Mouse (Mus musculus) myocyte (in vitro differentiated cells): ENCODE data around the gene Rrp36.

Source experiments
- CEBPB ChIP-seq: IDR thresholded peaks from 2 replicates; pipeline ENCODE4 v1.6.1; 2011; ENCODE audit warnings: mild to moderate bottlenecking, moderate library complexity; ENCODE audit not compliant: poor library complexity, insufficient read depth, severe bottlenecking
- E2F4 ChIP-seq: IDR thresholded peaks from one replicate; pipeline ENCODE4 v1.6.1; 2011; ENCODE audit warnings: mild to moderate bottlenecking, control low read depth, moderate library complexity; ENCODE audit not compliant: insufficient read depth
- MYOG ChIP-seq, 3 experiments: IDR thresholded peaks; one replicate each; pipeline ENCODE4 v1.6.1; 2011; ENCODE audit warnings: control low read depth in 2 of 3, low read depth in 2 of 3, mild to moderate bottlenecking in 2 of 3; ENCODE audit not compliant: insufficient read length in 2 of 3, control insufficient read depth in 1 of 3, insufficient read depth in 1 of 3
- POLR2A ChIP-seq: IDR thresholded peaks from one replicate; pipeline ENCODE4 v1.6.1; 2011; ENCODE audit warnings: low read depth, mild to moderate bottlenecking, control low read depth, moderate library complexity; ENCODE audit not compliant: insufficient read length
- POLR2AphosphoS2 ChIP-seq: IDR thresholded peaks from one replicate; pipeline ENCODE4 v1.6.1; 2011; ENCODE audit warnings: low read depth, control low read depth; ENCODE audit not compliant: insufficient read length
- TCF12 ChIP-seq: IDR thresholded peaks from one replicate; pipeline ENCODE4 v1.6.1; 2011; ENCODE audit warnings: mild to moderate bottlenecking, control low read depth; ENCODE audit not compliant: poor library complexity, insufficient read depth, severe bottlenecking
- USF1 ChIP-seq: IDR thresholded peaks from one replicate; pipeline ENCODE4 v1.6.1; 2011; ENCODE audit warnings: low read depth, mild to moderate bottlenecking, control low read depth, moderate library complexity

- TF ChIP-seq POLR2A (no peak), MYOG (IDR thresholded peaks at IDR 0.05; ENCODE audit: control insufficient read depth in 1 of 3, insufficient read depth in 1 of 3, insufficient read length in 2 of 3, low read depth in 2 of 3) (no peak), USF1 (no peak), POLR2AphosphoS2 (no peak), E2F4 (no peak), CEBPB (no peak), TCF12 (no peak)
These were observed 37.2 kb downstream of the Rrp36 start for GRCm38 (mm10) chr17:46636831-46637523.
